Mouse (Mus musculus): ENCODE data around the gene Ust. TPM values are rescaled to one million over a fixed set of nuclear protein-coding genes. Genes with fewer than 3 reads are reported as not detected.

Gene Ust
- total and polyA plus RNA-seq, 2 experiments from 2014 or later: 8.0 to 14.8 TPM

GRCm38 (mm10) chr10:8505346-8506246, 13.0 kb downstream of the Ust start:
- Histone ChIP-seq H3K27ac (no peak overlapping the region), H3K36me3 (ENCODE audit: insufficient read depth, low read length) (no peaks in the 10 kb centered on the region), H3K4me2 (ENCODE audit: low read depth, low read length) (no peak overlapping the region), H3K9me3 (ENCODE audit: low read length) (0 out of 2 replicates have a peak, but pooled peaks cover 3% of the 10 kb centered on the region), H3K9ac (replicated peaks; ENCODE audit: low read length) (no peak overlapping the region), H3K4me1 (ENCODE audit: insufficient read depth, low read length) (no peaks in the 10 kb centered on the region), H3K27me3 (ENCODE audit: insufficient read depth, low read length) (no peaks in the 10 kb centered on the region), H3K4me3 (ENCODE audit: low read length) (no peak overlapping the region)
- no peak for ATAC-seq
- DNase-seq (ENCODE audit: low spot score): no peak
- 53% methylated on average over 13 of the region's 13 CpGs for WGBS
- no peak for TF ChIP-seq CTCF (IDR thresholded peaks at IDR 0.05; ENCODE audit: low read depth)

- Histone ChIP-seq H3K9me3 (ENCODE audit: low read length) (0 out of 2 replicates have a peak, but pooled peaks cover 3% of the 10 kb centered on the region), H3K27me3 (ENCODE audit: insufficient read depth, low read length) (no peaks in the 10 kb centered on the region), H3K4me1 (ENCODE audit: insufficient read depth, low read length) (no peaks in the 10 kb centered on the region), H3K4me3 (ENCODE audit: low read length) (no peak overlapping the region), H3K27ac (no peak overlapping the region), H3K9ac (replicated peaks; ENCODE audit: low read length) (no peak overlapping the region), H3K4me2 (ENCODE audit: low read depth, low read length) (no peak overlapping the region), H3K36me3 (ENCODE audit: insufficient read depth, low read length) (no peaks in the 10 kb centered on the region)
- WGBS: 84% methylated on average over 4 of the region's 4 CpGs
- DNase-seq (ENCODE audit: low spot score): no peak
- ATAC-seq: 0 out of 2 replicates have a peak, but pooled peaks have one; percentile 18
- TF ChIP-seq CTCF (IDR thresholded peaks at IDR 0.05; ENCODE audit: low read depth): no peak
These were observed 13.8 kb downstream of the Ust start for GRCm38 (mm10) chr10:8504832-8505231.

GRCm38 (mm10) chr10:8498951-8499891, 19.4 kb downstream of the Ust start:
- no peaks in the 10 kb centered on the region for H3K27me3 ChIP-seq (ENCODE audit: insufficient read depth, low read length)
- peaks cover 3% of the 10 kb centered on the region; the same call in 1 of the 2 replicates for H3K4me1 ChIP-seq (ENCODE audit: insufficient read depth, low read length)
- no peak overlapping the region for H3K4me2 ChIP-seq (ENCODE audit: low read depth, low read length)
- no peaks in the 10 kb centered on the region for H3K36me3 ChIP-seq (ENCODE audit: insufficient read depth, low read length)
- DNase-seq (ENCODE audit: low spot score) (peak; percentile 25), ATAC-seq (peak; percentile 55)
- H3K9ac ChIP-seq (replicated peaks; ENCODE audit: low read length): no peak overlapping the region
- 64% methylated on average over 13 of the region's 13 CpGs for WGBS
- H3K27ac ChIP-seq: no peak overlapping the region
- no peak for TF ChIP-seq CTCF (IDR thresholded peaks at IDR 0.05; ENCODE audit: low read depth)
- H3K4me3 ChIP-seq (ENCODE audit: low read length): no peak overlapping the region
- H3K9me3 ChIP-seq (ENCODE audit: low read length): 0 out of 2 replicates have a peak, but pooled peaks cover 3% of the 10 kb centered on the region

GRCm38 (mm10) chr10:8495543-8496141, 23.0 kb downstream of the Ust start:
- H3K27ac ChIP-seq: no peak overlapping the region
- H3K4me1 ChIP-seq (ENCODE audit: insufficient read depth, low read length): peaks cover 3% of the 10 kb centered on the region; the same call in 1 of the 2 replicates
- H3K36me3 ChIP-seq (ENCODE audit: insufficient read depth, low read length): no peaks in the 10 kb centered on the region
- H3K4me3 ChIP-seq (ENCODE audit: low read length): no peak overlapping the region
- 38% methylated on average over 5 of the region's 5 CpGs for WGBS
- DNase-seq (ENCODE audit: low spot score) (no peak), ATAC-seq (no peak)
- H3K4me2 ChIP-seq (ENCODE audit: low read depth, low read length): no peak overlapping the region
- no peaks in the 10 kb centered on the region for H3K27me3 ChIP-seq (ENCODE audit: insufficient read depth, low read length)
- no peaks in the 10 kb centered on the region for H3K9me3 ChIP-seq (ENCODE audit: low read length)
- no peak overlapping the region for H3K9ac ChIP-seq (replicated peaks; ENCODE audit: low read length)
- TF ChIP-seq CTCF (IDR thresholded peaks at IDR 0.05; ENCODE audit: low read depth): no peak

GRCm38 (mm10) chr10:8491909-8492591, 26.6 kb downstream of the Ust start:
- no peak for DNase-seq (ENCODE audit: low spot score)
- Histone ChIP-seq H3K4me2 (ENCODE audit: low read depth, low read length) (no peak overlapping the region), H3K9me3 (ENCODE audit: low read length) (no peaks in the 10 kb centered on the region), H3K9ac (replicated peaks; ENCODE audit: low read length) (no peak overlapping the region), H3K27me3 (ENCODE audit: insufficient read depth, low read length) (no peaks in the 10 kb centered on the region), H3K4me1 (ENCODE audit: insufficient read depth, low read length) (peaks cover 3% of the 10 kb centered on the region; the same call in 1 of the 2 replicates), H3K27ac (no peak overlapping the region), H3K36me3 (ENCODE audit: insufficient read depth, low read length) (no peaks in the 10 kb centered on the region), H3K4me3 (ENCODE audit: low read length) (no peak overlapping the region)
- no peak for ATAC-seq
- WGBS: 91% methylated on average over 1 of the region's 1 CpGs
- TF ChIP-seq CTCF (IDR thresholded peaks at IDR 0.05; ENCODE audit: low read depth): no peak

- Histone ChIP-seq H3K4me2 (ENCODE audit: low read depth, low read length) (no peak overlapping the region), H3K9ac (replicated peaks; ENCODE audit: low read length) (no peak overlapping the region), H3K27me3 (ENCODE audit: insufficient read depth, low read length) (no peaks in the 10 kb centered on the region), H3K4me1 (ENCODE audit: insufficient read depth, low read length) (no peaks in the 10 kb centered on the region), H3K9me3 (ENCODE audit: low read length) (no peaks in the 10 kb centered on the region), H3K36me3 (ENCODE audit: insufficient read depth, low read length) (no peaks in the 10 kb centered on the region), H3K27ac (no peak overlapping the region), H3K4me3 (ENCODE audit: low read length) (no peak overlapping the region)
- ATAC-seq (no peak), DNase-seq (ENCODE audit: low spot score) (no peak)
- TF ChIP-seq CTCF (IDR thresholded peaks at IDR 0.05; ENCODE audit: low read depth): no peak
- WGBS: 69% methylated on average over 2 of the region's 2 CpGs
These were observed 31.2 kb downstream of the Ust start for GRCm38 (mm10) chr10:8487388-8487787.
